13 mouse cellular contexts compared by ENCODE assay signal in genomic region chr7:46603051-46603450, GRCm38 (mm10). TPM values are rescaled to one million over a fixed set of nuclear protein-coding genes. Genes with fewer than 3 reads are reported as not detected.
DNase-seq lines count a peak whose midpoint lies in the region; ATAC-seq and TF ChIP-seq lines count a peak whose summit lies in the region.
"Had no signal": no experiment of that assay in that cellular context is flagged by ENCODE, and none has a peak within 500 bp of the region (broad histone marks: within the 10 kb centered on the region; RNA-seq: fewer than 3 reads in every experiment).

No protein-coding gene starts in this region.

- intact Hi-C loops in heart, adult 2 months (cut with DNase I) = no loop called here

- no peak for TF ChIP-seq EP300 in heart, adult 2 months (IDR thresholded peaks at IDR 0.05; ENCODE audit: insufficient read depth, low read depth, low read length)

- no peaks in the 10 kb centered on the region for H3K4me1 ChIP-seq in heart, adult 2 months (ENCODE audit: control insufficient read depth, insufficient read depth, low read length)
- peaks cover 19% of the 10 kb centered on the region for H3K4me1 ChIP-seq in midbrain, embryonic 10.5 days
- peaks cover 5% of the 10 kb centered on the region for H3K4me1 ChIP-seq in midbrain, embryonic 11.5 days (ENCODE audit: control insufficient read depth, insufficient read depth, low read length)

- H3K36me3 ChIP-seq in heart, adult 2 months (ENCODE audit: control insufficient read depth, insufficient read depth, low read length) = no peaks in the 10 kb centered on the region
- no peaks in the 10 kb centered on the region for H3K36me3 ChIP-seq in midbrain, embryonic 10.5 days
- no peaks in the 10 kb centered on the region for H3K36me3 ChIP-seq in midbrain, embryonic 11.5 days (ENCODE audit: control insufficient read depth, insufficient read depth, low read length)
- H3K36me3 ChIP-seq: limb, embryonic 15.5 days had no signal

- DNase-seq in heart, adult 2 months = peak; percentile 31 to 36
- DNase-seq in heart, postnatal 4 days = no peak
- DNase-seq in midbrain, embryonic 10.5 days (ENCODE audit: low spot score) = no peak
- DNase-seq in midbrain, embryonic 11.5 days (ENCODE audit: low spot score, missing footprints) = no peak
- peak; percentile 98 for DNase-seq in cerebellum, adult 9-10 months
- peak; percentile 11 to 46 for DNase-seq in lung, postnatal 4 days
- DNase-seq in layer of hippocampus, adult 9-11 months = no peak
- DNase-seq: kidney, adult 11 months; thymus, adult 2 months had no signal

- WGBS in heart, adult 2 months = 64% methylated on average over 7 of the region's 7 CpGs
- WGBS in midbrain, embryonic 10.5 days = 94% methylated on average over 7 of the region's 7 CpGs
- 88% methylated on average over 7 of the region's 7 CpGs for WGBS in midbrain, embryonic 11.5 days

- no peaks in the 10 kb centered on the region for H3K79me2 ChIP-seq in heart, adult 2 months (replicated peaks; ENCODE audit: control insufficient read depth, insufficient read depth, low read length)

- TF ChIP-seq POLR2A in heart, adult 2 months (IDR thresholded peaks at IDR 0.05; ENCODE audit: insufficient read depth, low read depth, low read length) = no peak

- no peaks in the 10 kb centered on the region for H3K27me3 ChIP-seq in heart, adult 2 months (ENCODE audit: control insufficient read depth, insufficient read depth, low read length)
- H3K27me3 ChIP-seq in midbrain, embryonic 10.5 days (ENCODE audit: low read depth, poor library complexity, severe bottlenecking) = no peaks in the 10 kb centered on the region
- H3K27me3 ChIP-seq in midbrain, embryonic 11.5 days (ENCODE audit: control insufficient read depth, insufficient read depth, low read length) = no peaks in the 10 kb centered on the region
- H3K27me3 ChIP-seq: heart, embryonic 13.5 days; limb, embryonic 15.5 days had no signal

- no peak overlapping the region for H3K4me3 ChIP-seq in heart, adult 2 months
- H3K4me3 ChIP-seq in midbrain, embryonic 10.5 days = no peak overlapping the region
- no peak overlapping the region for H3K4me3 ChIP-seq in midbrain, embryonic 11.5 days (ENCODE audit: low read depth, low read length)
- H3K4me3 ChIP-seq: heart, embryonic 13.5 days; limb, embryonic 15.5 days had no signal

- no peak for ATAC-seq in midbrain, embryonic 11.5 days (ENCODE audit: low FRiP score)
- ATAC-seq: CD4-positive, CD25-positive, alpha-beta regulatory T cell, adult 4 months had no signal

- no peak overlapping the region for H3K4me2 ChIP-seq in midbrain, embryonic 11.5 days
- H3K4me2 ChIP-seq: heart, embryonic 13.5 days; limb, embryonic 15.5 days had no signal

- no peak overlapping the region for H3K27ac ChIP-seq in heart, adult 2 months
- peak overlapping the region; percentile 73; the same call in 1 of the 2 replicates for H3K27ac ChIP-seq in midbrain, embryonic 10.5 days (replicated peaks)
- no peak overlapping the region for H3K27ac ChIP-seq in midbrain, embryonic 11.5 days (ENCODE audit: low read depth, low read length)
- H3K27ac ChIP-seq: heart, embryonic 13.5 days; limb, embryonic 15.5 days; macrophage had no signal

- H3K9ac ChIP-seq in heart, adult 2 months (ENCODE audit: low read depth, low read length) = no peak overlapping the region
- H3K9ac ChIP-seq in midbrain, embryonic 11.5 days (ENCODE audit: low read length) = no peak overlapping the region
- H3K9ac ChIP-seq: heart, embryonic 13.5 days; limb, embryonic 15.5 days had no signal

- no peaks in the 10 kb centered on the region for H3K9me3 ChIP-seq in midbrain, embryonic 10.5 days (replicated peaks)
- no peaks in the 10 kb centered on the region for H3K9me3 ChIP-seq in midbrain, embryonic 11.5 days (ENCODE audit: control insufficient read depth, low read length)
- H3K9me3 ChIP-seq: heart, embryonic 13.5 days; limb, embryonic 15.5 days had no signal

- no peak for TF ChIP-seq CTCF in heart, adult 2 months (IDR thresholded peaks at IDR 0.05)

RNA-seq across cellular contexts. Expression of gene Sergef, which starts 36.6 kb away (rescaled TPM):
- total RNA-seq in heart, adult 2 months (2021) = 1 to 10 TPM; 2.9 to 5.1 TPM
- 3.6 and 4.9 TPM in 2 replicates for polyA plus RNA-seq in heart, adult 2 months (2012; rRNA removed)
- 10 to 100 TPM; 10.6 to 11.3 TPM for total RNA-seq in heart, postnatal 4 days (2021)
- 17.6 and 19.6 TPM in 2 replicates for polyA plus RNA-seq in midbrain, embryonic 10.5 days (2016; fragmentation: Nextera tagmentation; extraction: Ambion mirVana)
- polyA plus RNA-seq in midbrain, embryonic 11.5 days (2014; fragmentation: Nextera tagmentation; extraction: Ambion mirVana) = 14.3 and 15.7 TPM in 2 replicates

Comparison
In these comparisons a context has a peak if more than half of its experiments do, and no peak if none do; other contexts are left out.
1. DNase-seq: peak in heart, adult 2 months (2 of 2), cerebellum, adult 9-10 months (single experiment) and lung, postnatal 4 days (2 of 2); none in heart, postnatal 4 days (single experiment), midbrain, embryonic 10.5 days (single experiment), midbrain, embryonic 11.5 days (single experiment) and layer of hippocampus, adult 9-11 months (single experiment).